Mouse (Mus musculus) gastrocnemius, adult 2 months (tissue): ENCODE data around the gene Stfa2l1. TPM values are rescaled to one million over a fixed set of nuclear protein-coding genes. Genes with fewer than 3 reads are reported as not detected.
"Not testable (repeated sequence)": the region's sequence is repeated elsewhere in the genome, so short reads cannot be mapped to it uniquely, and the experiment has no call there.

Experiments
- DNase-seq: peaks from one replicate; pipeline ENCODE4 v3.0.0; 2022
- H3K27ac ChIP-seq: fragments of 200-600 bp; 2 replicates; pipeline ENCODE4 v1.8.1; 2022; ENCODE audit warnings: mild to moderate bottlenecking
- H3K4me3 ChIP-seq: fragments of 200-600 bp; 2 replicates; pipeline ENCODE4 v1.8.1; 2022; ENCODE audit warnings: mild to moderate bottlenecking, moderate library complexity
- CTCF ChIP-seq: fragments of 200-600 bp; IDR thresholded peaks from 2 replicates; pipeline ENCODE4 v1.8.1; 2022; ENCODE audit warnings: antibody characterized with exemption, mild to moderate bottlenecking, moderate library complexity
- intact Hi-C: fragments of 180-260 bp; cut with DNase I; formaldehyde crosslinking; loops from one replicate; pipeline ENCODE4 v1.15.1; 2025
- long read RNA-seq, 2 experiments: library from polyadenylated mRNA; stranded (forward); transcript quantifications; one replicate each; pipeline ENCODE4 v2.0.0; 2021
- total RNA-seq, 2 experiments: library from RNA; stranded (reverse); gene quantifications; 2 replicates each; pipeline ENCODE4 v1.2.3; 2021

Stfa2l1 gene
- not detected for total RNA-seq
- long read RNA-seq, experiment 1 = 0 reads
- long read RNA-seq, experiment 2 = 0 reads

GRCm38 (mm10) chr16:36156402-36156975 is at the start of gene Stfa2l1:
Gene Stfa2l1, plus strand, starts transcription at chr16:36156811.
- Histone ChIP-seq H3K27ac (no peak within 1 kb of the TSS), H3K4me3 (no peak within 1 kb of the TSS)
- intact Hi-C loops = no loop called here
- no peak for TF ChIP-seq CTCF
- DNase-seq = no peak

GRCm38 (mm10) chr16:36111486-36111885 is 45.1 kb upstream of the Stfa2l1 start:
- intact Hi-C loops, H3K27ac ChIP-seq, DNase-seq, H3K4me3 ChIP-seq: not testable (repeated sequence)

GRCm38 (mm10) chr16:36115751-36116150 is 40.9 kb upstream of the Stfa2l1 start:
- H3K4me3 ChIP-seq, intact Hi-C loops, H3K27ac ChIP-seq, DNase-seq: not testable (repeated sequence)

GRCm38 (mm10) chr16:36128092-36128491 is 28.5 kb upstream of the Stfa2l1 start:
- Histone ChIP-seq H3K4me3 (no peak overlapping the region), H3K27ac (no peak overlapping the region)
- DNase-seq = no peak
- intact Hi-C loops = no loop called here
- TF ChIP-seq CTCF = no peak

- TF ChIP-seq CTCF = no peak
- DNase-seq = no peak
- H3K4me3 ChIP-seq = no peak within 1 kb of the TSS
- intact Hi-C loops = no loop called here
- no peak within 1 kb of the TSS for H3K27ac ChIP-seq
Observed at GRCm38 (mm10) chr16:36131141-36131540, 25.5 kb upstream of the Stfa2l1 start, which contains the start of gene Csta1. Gene Csta1, minus strand, starts transcription at chr16:36131241.

GRCm38 (mm10) chr16:36138201-36138600 is 18.4 kb upstream of the Stfa2l1 start:
- no peak for DNase-seq
- no peak overlapping the region for H3K4me3 ChIP-seq
- no peak for TF ChIP-seq CTCF
- no peak overlapping the region for H3K27ac ChIP-seq
- intact Hi-C loops = no loop called here

- intact Hi-C loops = not testable (repeated sequence)
Observed at GRCm38 (mm10) chr16:36167841-36168240, 11.2 kb downstream of the Stfa2l1 start.

GRCm38 (mm10) chr16:36176108-36176507 is 19.5 kb downstream of the Stfa2l1 start:
- DNase-seq = no peak
- TF ChIP-seq CTCF = no peak
- Histone ChIP-seq H3K4me3 (no peak overlapping the region), H3K27ac (no peak overlapping the region)
- intact Hi-C loops = no loop called here

More at GRCm38 (mm10) chr16:36167841-36168240, 11.2 kb downstream of the Stfa2l1 start:
- not testable (repeated sequence) for DNase-seq, H3K27ac ChIP-seq, H3K4me3 ChIP-seq

- no peak for TF ChIP-seq CTCF
- no peak overlapping the region for H3K4me3 ChIP-seq
- intact Hi-C loops = no loop called here
- no peak for DNase-seq
- no peak overlapping the region for H3K27ac ChIP-seq
Observed at GRCm38 (mm10) chr16:36179910-36180309, 23.3 kb downstream of the Stfa2l1 start.

GRCm38 (mm10) chr16:36183912-36184311 is 27.3 kb downstream of the Stfa2l1 start, which contains the start of gene Gm5483:
Gene Gm5483, plus strand, starts transcription at chr16:36184212.
- DNase-seq, H3K27ac ChIP-seq, H3K4me3 ChIP-seq, intact Hi-C loops: not testable (repeated sequence)

- Histone ChIP-seq H3K27ac (no peak overlapping the region), H3K4me3 (no peak overlapping the region)
- no peak for DNase-seq
- no peak for TF ChIP-seq CTCF
- intact Hi-C loops = no loop called here
Observed at GRCm38 (mm10) chr16:36199226-36199625, 42.6 kb downstream of the Stfa2l1 start.

- DNase-seq = no peak
- intact Hi-C loops = no loop called here
- no peak for TF ChIP-seq CTCF
- H3K4me3 ChIP-seq = no peak overlapping the region
- H3K27ac ChIP-seq = no peak overlapping the region
Observed at GRCm38 (mm10) chr16:36203846-36204245, 47.2 kb downstream of the Stfa2l1 start.

GRCm38 (mm10) chr16:36205684-36206083 is 49.1 kb downstream of the Stfa2l1 start:
- DNase-seq, H3K4me3 ChIP-seq, H3K27ac ChIP-seq, intact Hi-C loops: not testable (repeated sequence)

GRCm38 (mm10) chr16:36209967-36210453 is 53.4 kb downstream of the Stfa2l1 start, which contains the start of gene Gm5416:
Gene Gm5416, plus strand, starts transcription at chr16:36210403.
- DNase-seq = no peak
- Histone ChIP-seq H3K27ac (no peak within 1 kb of the TSS), H3K4me3 (no peak within 1 kb of the TSS)
- no peak for TF ChIP-seq CTCF
- intact Hi-C loops = no loop called here

Other genes starting within 250 kb of the Stfa2l1 start
- 1 to 10 TPM; 3.7 to 4.9 TPM for gene Parp9, start 218.3 kb upstream of the Stfa2l1 start, total RNA-seq
- 1 to 10 TPM; 3.3 to 4.5 TPM for gene Dtx3l, start 217.7 kb upstream of the Stfa2l1 start, total RNA-seq
- 100 to 1,000 TPM; 176 to 180 TPM for gene Kpna1, start 178.1 kb upstream of the Stfa2l1 start, total RNA-seq
- 1 to 10 TPM; 1.3 to 1.9 TPM for gene Wdr5b, start 115.6 kb upstream of the Stfa2l1 start, total RNA-seq
- gene Fam162a, start 85.2 kb upstream of the Stfa2l1 start, total RNA-seq = 100 to 1,000 TPM; 112 to 147 TPM
- gene Ccdc58, start 85.1 kb upstream of the Stfa2l1 start, total RNA-seq = 10 to 100 TPM; 19.6 to 31.6 TPM
- gene Csta1, start 25.6 kb upstream of the Stfa2l1 start, total RNA-seq = not detected
- not detected for gene Gm5483, start 27.4 kb downstream of the Stfa2l1 start, total RNA-seq
- gene Gm5416, start 53.6 kb downstream of the Stfa2l1 start, total RNA-seq = not detected
- not detected for gene 2010005H15Rik, start 64.7 kb downstream of the Stfa2l1 start, total RNA-seq
- gene Stfa1, start 120.1 kb downstream of the Stfa2l1 start, total RNA-seq = not detected
- not detected for gene BC117090, start 177.5 kb downstream of the Stfa2l1 start, total RNA-seq
- not detected for gene BC100530, start 210.9 kb downstream of the Stfa2l1 start, total RNA-seq